Mouse (Mus musculus) cerebellum, postnatal 25 days (tissue): ENCODE results near the gene Anpep.

Experiments
- DNase-seq, 2 experiments: peaks; one replicate each; pipeline ENCODE4 v3.0.0; 2021; ENCODE audit warnings: mixed read lengths in 2 of 2

Anpep gene

GRCm38 (mm10) chr7:79866294-79867000, 5.6 kb upstream of the Anpep start:
- no peak for DNase-seq

GRCm38 (mm10) chr7:79861794-79862193, 935 bp upstream of the Anpep start:
- DNase-seq = no peak

- no peak for DNase-seq
Observed at GRCm38 (mm10) chr7:79858956-79859630, 1.8 kb downstream of the Anpep start.

GRCm38 (mm10) chr7:79858202-79858934, 2.5 kb downstream of the Anpep start:
- DNase-seq = no peak

- no peak for DNase-seq
Observed at GRCm38 (mm10) chr7:79856305-79856704, 4.6 kb downstream of the Anpep start.

GRCm38 (mm10) chr7:79847456-79848451, 13.1 kb downstream of the Anpep start:
- no peak for DNase-seq

GRCm38 (mm10) chr7:79846342-79846741, 14.5 kb downstream of the Anpep start:
- no peak for DNase-seq

- no peak for DNase-seq
Observed at GRCm38 (mm10) chr7:79844090-79844802, 16.6 kb downstream of the Anpep start.

GRCm38 (mm10) chr7:79842163-79842562, 18.7 kb downstream of the Anpep start:
- no peak for DNase-seq

GRCm38 (mm10) chr7:79837247-79837646, 23.6 kb downstream of the Anpep start:
- DNase-seq = no peak

- DNase-seq = no peak
Observed at GRCm38 (mm10) chr7:79835196-79835595, 25.7 kb downstream of the Anpep start.

GRCm38 (mm10) chr7:79832980-79833379, 27.9 kb downstream of the Anpep start:
- DNase-seq = no peak

GRCm38 (mm10) chr7:79831585-79831984, 29.3 kb downstream of the Anpep start:
- DNase-seq = no peak

GRCm38 (mm10) chr7:79831145-79831544, 29.7 kb downstream of the Anpep start:
- DNase-seq = no peak

- no peak for DNase-seq
Observed at GRCm38 (mm10) chr7:79828341-79828740, 32.5 kb downstream of the Anpep start.

- DNase-seq = no peak
Observed at GRCm38 (mm10) chr7:79822092-79822695, 38.7 kb downstream of the Anpep start.

- no peak for DNase-seq
Observed at GRCm38 (mm10) chr7:79819996-79820395, 40.9 kb downstream of the Anpep start.

- no peak for DNase-seq
Observed at GRCm38 (mm10) chr7:79819515-79819914, 41.3 kb downstream of the Anpep start.

GRCm38 (mm10) chr7:79818321-79818720, 42.5 kb downstream of the Anpep start:
- no peak for DNase-seq

GRCm38 (mm10) chr7:79813409-79813808, 47.5 kb downstream of the Anpep start:
- DNase-seq = no peak
